Mouse (Mus musculus) intestine, embryonic 16.5 days (tissue): ENCODE measurements around the gene Casc3. TPM values are rescaled to one million over a fixed set of nuclear protein-coding genes. Genes with fewer than 3 reads are reported as not detected.

Experiments used
- ATAC-seq: fragments of 200-750 bp; cut with Nextera tagmentation; 2 replicates; pipeline ENCODE4 v1.8.0; 2017; ENCODE audit warnings: moderate TSS enrichment, moderate library complexity
- H3K27ac ChIP-seq: fragments of 300-500 bp; sonication (generic); 2 replicates; pipeline ENCODE4 v1.5.1; 2014; ENCODE audit warnings: mild to moderate bottlenecking, low read length
- H3K27me3 ChIP-seq: fragments of 300-500 bp; sonication (generic); replicated peaks from 2 replicates; pipeline ENCODE4 v1.6.1; 2014; ENCODE audit warnings: low read length, control low read depth, mixed read lengths; ENCODE audit not compliant: control insufficient read depth, insufficient read depth
- H3K36me3 ChIP-seq: fragments of 300-500 bp; sonication (generic); 2 replicates; pipeline ENCODE4 v1.6.1; 2014; ENCODE audit warnings: low read length, control low read depth; ENCODE audit not compliant: control insufficient read depth, insufficient read depth
- H3K4me1 ChIP-seq: fragments of 300-500 bp; sonication (generic); 2 replicates; pipeline ENCODE4 v1.6.1; 2014; ENCODE audit warnings: low read length, control low read depth, mixed read lengths; ENCODE audit not compliant: control insufficient read depth, insufficient read depth
- H3K4me2 ChIP-seq: fragments of 300-500 bp; sonication (generic); 2 replicates; pipeline ENCODE4 v1.6.1; 2014; ENCODE audit warnings: low read depth, low read length, control low read depth
- H3K4me3 ChIP-seq: fragments of 300-500 bp; sonication (generic); 2 replicates; pipeline ENCODE4 v1.5.1; 2014; ENCODE audit warnings: mild to moderate bottlenecking, low read length
- H3K9ac ChIP-seq: fragments of 300-500 bp; sonication (generic); 2 replicates; pipeline ENCODE4 v1.6.1; 2014; ENCODE audit warnings: low read depth, low read length
- H3K9me3 ChIP-seq: fragments of 300-500 bp; sonication (generic); 2 replicates; pipeline ENCODE4 v1.6.1; 2016; ENCODE audit warnings: low read length, control low read depth; ENCODE audit not compliant: control insufficient read depth
- WGBS: fragments of 180-500 bp; shearing (Covaris S2); extraction: QIAGEN DNeasy Blood & Tissue Kit; methylation state at CpG from one replicate; pipeline ENCODE4 v1.1.7; 2014; 5-methylcytosine and 5-hydroxymethylcytosine counted together
- polyA plus RNA-seq: library from polyadenylated mRNA; unstranded; fragments of >200 nt; fragmentation: Nextera tagmentation; extraction: Ambion mirVana; gene quantifications from 2 replicates; pipeline ENCODE4 v1.2.1, GENCODE M21; 2015

Casc3 gene
- polyA plus RNA-seq, 1 experiment from 2014 or later: 23.1 TPM

DNA sequence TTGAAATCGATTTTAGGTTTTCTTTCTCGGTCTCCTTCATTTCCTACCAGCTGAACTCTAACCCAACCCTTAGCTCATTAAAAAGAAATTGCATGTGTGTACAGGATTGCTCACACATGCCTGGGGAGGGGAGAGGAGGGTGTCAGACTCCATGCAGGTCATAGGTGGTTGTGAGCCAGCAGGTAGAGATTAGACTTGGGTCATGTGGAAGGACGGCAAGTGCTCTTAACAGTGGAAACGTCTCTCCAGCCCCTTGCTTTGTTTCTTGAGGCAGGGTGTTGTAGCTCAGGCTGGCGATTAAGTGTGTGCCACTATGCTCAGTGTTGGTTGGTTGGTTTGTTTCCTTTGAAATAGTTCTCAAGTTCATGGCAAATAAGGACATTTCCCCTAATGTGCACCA lies 66.1 kb downstream of the Casc3 start:
- Histone ChIP-seq H3K4me3 (no peak overlapping the region), H3K4me2 (no peak overlapping the region), H3K27me3 (no peaks in the 10 kb centered on the region), H3K9ac (no peak overlapping the region), H3K4me1 (peaks cover 4% of the 10 kb centered on the region; the same call in 1 of the 2 replicates), H3K27ac (no peak overlapping the region), H3K36me3 (no peaks in the 10 kb centered on the region), H3K9me3 (no peaks in the 10 kb centered on the region)
- WGBS: 76% methylated on average over 5 of the region's 5 CpGs
- ATAC-seq: no peak

DNA sequence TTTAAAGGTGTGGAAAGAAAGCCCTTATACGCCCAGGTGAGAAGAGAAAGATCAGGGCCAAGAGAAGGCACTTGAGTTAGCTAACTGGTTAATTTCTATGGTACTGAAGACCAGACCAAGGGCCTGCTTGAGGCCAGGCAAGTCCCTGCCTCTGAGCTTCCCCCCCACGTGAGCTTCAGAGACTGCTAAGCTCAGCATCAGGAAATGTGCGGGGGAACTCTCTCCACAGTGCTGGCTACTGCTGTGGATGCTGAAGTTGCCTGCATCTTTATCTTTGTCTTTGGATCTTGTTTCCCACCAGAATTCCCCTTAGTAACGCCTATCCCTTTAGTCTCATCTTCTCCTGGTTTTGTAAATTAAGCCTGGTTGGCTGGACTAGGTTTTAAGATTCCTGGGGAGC lies 66.7 kb downstream of the Casc3 start:
- 66% methylated on average over 4 of the region's 4 CpGs for WGBS
- Histone ChIP-seq H3K36me3 (no peaks in the 10 kb centered on the region), H3K4me2 (no peak overlapping the region), H3K9ac (no peak overlapping the region), H3K4me1 (peaks cover 4% of the 10 kb centered on the region; the same call in 1 of the 2 replicates), H3K27ac (no peak overlapping the region), H3K9me3 (no peaks in the 10 kb centered on the region), H3K27me3 (no peaks in the 10 kb centered on the region), H3K4me3 (no peak overlapping the region)
- no peak for ATAC-seq

DNA sequence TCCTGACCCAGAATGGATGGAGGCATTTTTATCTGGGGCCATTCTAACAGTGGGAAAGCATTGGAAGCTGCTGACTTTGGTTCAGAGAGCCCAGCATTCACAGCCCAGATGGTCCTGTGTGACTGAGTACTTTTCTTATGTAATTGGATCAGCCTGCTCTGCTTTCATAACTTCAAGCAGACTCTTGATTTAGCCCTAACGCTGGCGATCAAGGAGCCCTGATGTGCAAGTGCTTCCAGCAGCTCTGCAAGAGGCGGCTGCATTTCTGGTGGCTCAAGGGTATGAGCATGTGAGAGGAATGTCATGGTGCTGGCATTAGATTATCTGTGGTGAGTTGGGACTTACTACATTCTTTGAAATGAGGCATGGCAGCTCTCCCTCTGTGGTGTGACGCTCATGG lies 67.3 kb downstream of the Casc3 start:
- WGBS: 74% methylated on average over 4 of the region's 4 CpGs
- peaks cover 4% of the 10 kb centered on the region; the same call in 1 of the 2 replicates for H3K4me1 ChIP-seq

DNA sequence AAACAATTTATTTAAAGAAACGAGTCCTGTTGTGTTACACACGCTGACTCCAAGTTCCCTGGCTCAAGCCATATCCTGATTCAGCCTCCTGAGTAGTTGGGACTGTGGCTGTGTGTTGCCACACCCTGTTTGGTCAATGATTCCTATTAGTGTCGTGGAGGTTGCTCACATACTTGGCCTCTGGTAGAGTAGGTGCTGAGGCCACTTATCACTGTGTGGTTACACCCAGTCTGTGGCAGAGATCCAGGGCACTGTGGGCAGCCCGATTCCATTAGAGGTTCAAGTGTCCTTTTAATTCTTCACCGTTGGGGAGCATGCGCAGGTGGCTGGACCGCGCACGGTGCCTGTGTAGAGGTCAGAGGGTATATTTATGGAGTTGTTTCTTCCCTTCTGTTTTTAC lies 69.2 kb downstream of the Casc3 start:
- Histone ChIP-seq H3K4me3 (no peak overlapping the region), H3K4me1 (peaks cover 4% of the 10 kb centered on the region; the same call in 1 of the 2 replicates), H3K4me2 (no peak overlapping the region), H3K36me3 (no peaks in the 10 kb centered on the region), H3K27me3 (no peaks in the 10 kb centered on the region), H3K27ac (no peak overlapping the region), H3K9me3 (no peaks in the 10 kb centered on the region), H3K9ac (no peak overlapping the region)
- peak; percentile 81 for ATAC-seq
- 81% methylated on average over 9 of the region's 9 CpGs for WGBS

More for the DNA sequence above, 67.3 kb downstream of the Casc3 start:
- Histone ChIP-seq H3K27me3 (no peaks in the 10 kb centered on the region), H3K9ac (no peak overlapping the region), H3K36me3 (no peaks in the 10 kb centered on the region), H3K4me3 (no peak overlapping the region), H3K9me3 (no peaks in the 10 kb centered on the region), H3K27ac (no peak overlapping the region), H3K4me2 (no peak overlapping the region)
- ATAC-seq: no peak

DNA sequence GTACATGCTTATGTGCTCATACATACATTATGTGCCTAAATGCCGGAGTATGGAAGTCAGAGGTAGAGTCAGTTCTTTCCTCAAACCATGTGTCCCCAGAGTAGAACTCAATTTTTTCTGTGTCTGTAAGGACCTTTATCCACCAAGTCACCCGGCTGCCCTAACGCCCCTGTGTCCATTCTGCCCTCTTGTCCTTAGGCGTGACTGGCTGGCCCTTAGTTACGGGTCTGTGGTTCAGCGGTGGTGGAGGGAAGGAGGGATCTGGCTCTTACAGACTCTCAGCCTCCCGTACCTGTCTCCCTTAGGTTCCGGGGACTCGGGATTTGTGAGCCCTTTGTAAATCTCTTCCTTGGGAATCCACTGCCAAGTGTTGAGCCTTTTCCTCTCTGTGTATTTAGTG lies 72.3 kb downstream of the Casc3 start:
- Histone ChIP-seq H3K9ac (no peak overlapping the region), H3K4me2 (no peak overlapping the region), H3K36me3 (no peaks in the 10 kb centered on the region), H3K27me3 (no peaks in the 10 kb centered on the region), H3K9me3 (no peaks in the 10 kb centered on the region), H3K27ac (no peak overlapping the region), H3K4me3 (no peak overlapping the region), H3K4me1 (peaks cover 4% of the 10 kb centered on the region; the same call in 1 of the 2 replicates)
- ATAC-seq: no peak
- WGBS: 80% methylated on average over 9 of the region's 9 CpGs

Other genes starting within 250 kb of the Casc3 start
- 62.9 and 65.2 TPM in 2 replicates for gene Ormdl3, start 217.5 kb upstream of the Casc3 start, polyA plus RNA-seq
- gene Lrrc3c, start 206.6 kb upstream of the Casc3 start, polyA plus RNA-seq: not detected in 2 replicates
- gene Gm12355, start 179.2 kb upstream of the Casc3 start, polyA plus RNA-seq: 0.33 and 0.57 TPM in 2 replicates
- gene Gsdma3, start 178.5 kb upstream of the Casc3 start, polyA plus RNA-seq: not detected in 2 replicates
- gene Gsdma2, start 158.1 kb upstream of the Casc3 start, polyA plus RNA-seq: 0.58 and 0.93 TPM in 2 replicates
- gene Gsdma, start 140.6 kb upstream of the Casc3 start, polyA plus RNA-seq: 0.06 TPM in 1 of 2 replicates, not detected in the other
- 169 and 181 TPM in 2 replicates for gene Psmd3, start 122.4 kb upstream of the Casc3 start, polyA plus RNA-seq
- gene Csf3, start 103.6 kb upstream of the Casc3 start, polyA plus RNA-seq: 0.10 TPM in 1 of 2 replicates, not detected in the other
- gene Med24, start 75.5 kb upstream of the Casc3 start, polyA plus RNA-seq: 36.8 and 38.5 TPM in 2 replicates
- 41.5 and 42.0 TPM in 2 replicates for gene Thra, start 64.3 kb upstream of the Casc3 start, polyA plus RNA-seq
- 2.3 and 2.7 TPM in 2 replicates for gene Nr1d1, start 29.6 kb upstream of the Casc3 start, polyA plus RNA-seq
- gene Msl1, start 9.4 kb upstream of the Casc3 start, polyA plus RNA-seq: 13.5 and 14.5 TPM in 2 replicates
- 0.67 and 1.1 TPM in 2 replicates for gene Rapgefl1, start 31.9 kb downstream of the Casc3 start, polyA plus RNA-seq
- 3.4 and 3.5 TPM in 2 replicates for gene Wipf2, start 58.7 kb downstream of the Casc3 start, polyA plus RNA-seq
- 18.9 and 23.0 TPM in 2 replicates for gene Cdc6, start 102.9 kb downstream of the Casc3 start, polyA plus RNA-seq
- 28.2 and 31.2 TPM in 2 replicates for gene Rara, start 122.9 kb downstream of the Casc3 start, polyA plus RNA-seq
- 0.17 TPM in 1 of 2 replicates, not detected in the other for gene Gjd3, start 178.1 kb downstream of the Casc3 start, polyA plus RNA-seq
- gene Top2a, start 219.3 kb downstream of the Casc3 start, polyA plus RNA-seq: 132 and 149 TPM in 2 replicates
- 345 and 352 TPM in 2 replicates for gene Igfbp4, start 236.3 kb downstream of the Casc3 start, polyA plus RNA-seq